Mouse (Mus musculus) brain, embryonic 14.5 days (tissue): Measurements from ENCODE around the gene Vsir.

Experiments
- CTCF ChIP-seq: fragments of 200-500 bp; IDR thresholded peaks from 2 replicates; pipeline ENCODE4 v1.5.1; 2012; ENCODE audit warnings: inconsistent platforms, mild to moderate bottlenecking, moderate library complexity, borderline replicate concordance; ENCODE audit not compliant: insufficient read depth, insufficient read length; ENCODE audit errors: extremely low read depth
- POLR2A ChIP-seq: fragments of 200-500 bp; IDR thresholded peaks from 2 replicates; pipeline ENCODE4 v1.6.1; 2012; ENCODE audit warnings: mild to moderate bottlenecking, inconsistent platforms, borderline replicate concordance; ENCODE audit not compliant: poor library complexity, insufficient read depth, insufficient read length, severe bottlenecking; ENCODE audit errors: extremely low read depth

DNA sequence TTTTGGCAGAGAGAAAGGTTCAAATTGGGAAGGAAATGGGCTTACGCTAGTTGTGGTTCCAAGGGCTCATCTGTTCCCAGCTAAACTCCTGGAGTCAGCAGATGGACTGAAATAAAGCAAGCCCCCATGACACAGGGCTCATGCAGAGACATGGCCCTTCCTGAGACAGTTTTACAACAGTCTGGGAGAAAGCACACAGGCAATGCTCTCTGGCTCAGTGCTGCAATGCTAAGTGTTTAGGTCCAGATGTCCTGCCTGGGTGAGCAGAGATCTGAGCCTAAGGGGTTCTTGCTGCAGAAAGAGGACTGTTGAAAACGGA, 15.6 kb downstream of the Vsir start:
- TF ChIP-seq CTCF = no peak
- no peak for TF ChIP-seq POLR2A
